Mouse (Mus musculus) bone marrow macrophage, adult 2 months (primary cell): ENCODE results near the gene Fam219a. TPM values are rescaled to one million over a fixed set of nuclear protein-coding genes. Genes with fewer than 3 reads are reported as not detected.

Experiments
- H3K27ac ChIP-seq: 2 replicates; pipeline ENCODE4 v1.5.1; 2012; ENCODE audit warnings: low read depth, low read length; ENCODE audit not compliant: insufficient read depth
- H3K4me1 ChIP-seq: 2 replicates; pipeline ENCODE4 v1.6.1; 2012; ENCODE audit warnings: low read length; ENCODE audit not compliant: control insufficient read depth, insufficient read depth
- H3K4me3 ChIP-seq: 2 replicates; pipeline ENCODE4 v1.5.1; 2012; ENCODE audit warnings: mild to moderate bottlenecking, low read length, moderate library complexity; ENCODE audit not compliant: insufficient read depth
- CTCF ChIP-seq: IDR thresholded peaks from 2 replicates; pipeline ENCODE4 v1.5.1; 2012; ENCODE audit warnings: low read depth, mild to moderate bottlenecking, low read length, moderate library complexity
- POLR2A ChIP-seq: IDR thresholded peaks from 2 replicates; pipeline ENCODE4 v1.6.1; 2012; ENCODE audit warnings: mild to moderate bottlenecking, low read depth, low read length, borderline replicate concordance
- polyA plus RNA-seq: library from polyadenylated mRNA; stranded (reverse); fragments of >200 nt; gene quantifications from 2 replicates; pipeline ENCODE4 v1.2.4, GENCODE M21; 2012; ENCODE audit not compliant: missing spikeins, insufficient read depth, insufficient read length

The Fam219a gene
- polyA plus RNA-seq, 1 experiment, result 35.2 TPM

DNA sequence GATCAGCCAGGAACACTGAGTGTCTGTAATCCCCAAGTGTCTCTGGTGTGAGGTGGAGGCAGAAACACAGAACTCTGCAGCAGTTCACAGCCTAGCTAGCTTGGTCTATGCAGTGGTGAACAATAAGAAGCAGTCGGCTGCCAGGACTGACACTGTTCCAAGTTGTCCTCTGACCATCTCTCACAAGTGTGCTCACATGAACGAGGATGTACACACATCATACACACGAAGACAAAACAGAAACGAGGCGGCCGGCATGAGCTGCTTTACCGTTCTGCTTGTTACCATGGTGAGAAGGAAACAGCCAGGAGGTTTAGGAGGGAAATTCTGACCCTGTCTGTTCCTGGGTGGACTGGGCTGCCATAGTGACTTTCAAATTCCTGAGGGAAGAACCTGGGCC, 42.8 kb downstream of the Fam219a start:
- no peak for TF ChIP-seq CTCF
- TF ChIP-seq POLR2A, result no peak
- no peak overlapping the region for H3K27ac ChIP-seq
- H3K4me3 ChIP-seq, result no peak overlapping the region
- peaks cover 32% of the 10 kb centered on the region for H3K4me1 ChIP-seq

DNA sequence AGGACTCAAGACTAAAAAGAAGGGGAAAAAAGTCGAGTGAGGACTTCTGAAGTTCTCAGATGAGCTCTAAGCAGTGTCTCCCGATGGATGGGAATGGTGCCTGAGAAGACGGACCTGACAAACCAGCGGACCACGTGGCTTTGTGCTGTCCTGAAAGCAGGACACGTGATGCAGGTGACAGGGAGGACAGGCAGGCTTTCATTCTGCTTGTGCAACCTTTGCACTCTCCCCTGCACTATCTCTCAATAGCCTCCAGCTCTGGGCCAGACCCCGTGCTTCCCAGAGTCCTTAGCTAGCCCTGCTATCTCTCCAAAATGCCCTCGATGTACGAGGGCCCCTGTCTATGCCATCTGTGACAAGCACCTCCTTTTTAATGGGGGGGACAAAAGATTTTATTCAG, 44.5 kb downstream of the Fam219a start:
- Histone ChIP-seq H3K27ac (no peak overlapping the region), H3K4me1 (peaks cover 16% of the 10 kb centered on the region), H3K4me3 (no peak overlapping the region)
- TF ChIP-seq POLR2A (no peak), CTCF (no peak)

DNA sequence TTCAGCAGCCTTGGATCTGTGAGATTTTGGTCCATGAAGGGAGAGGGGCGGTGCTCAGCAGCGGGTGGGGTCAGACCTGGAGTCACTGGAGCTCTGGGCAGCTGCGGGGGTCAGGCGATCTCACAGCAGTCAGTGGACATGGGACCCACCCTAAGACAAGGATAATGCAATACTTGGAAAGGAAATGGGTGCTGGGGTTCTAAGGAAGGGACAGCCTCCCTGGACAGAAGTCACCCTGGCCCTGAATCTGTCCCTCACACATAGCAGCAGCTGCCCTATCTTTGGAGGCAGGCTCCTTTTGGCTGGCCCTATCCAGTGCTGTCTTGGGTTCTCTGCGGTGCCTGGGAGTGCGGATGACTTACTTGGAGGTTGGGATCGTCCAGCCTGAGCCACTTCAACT, 45.5 kb downstream of the Fam219a start:
- H3K4me1 ChIP-seq, result peaks cover 8% of the 10 kb centered on the region
- H3K4me3 ChIP-seq, result no peak overlapping the region
- TF ChIP-seq POLR2A (no peak), CTCF (no peak)
- no peak overlapping the region for H3K27ac ChIP-seq

DNA sequence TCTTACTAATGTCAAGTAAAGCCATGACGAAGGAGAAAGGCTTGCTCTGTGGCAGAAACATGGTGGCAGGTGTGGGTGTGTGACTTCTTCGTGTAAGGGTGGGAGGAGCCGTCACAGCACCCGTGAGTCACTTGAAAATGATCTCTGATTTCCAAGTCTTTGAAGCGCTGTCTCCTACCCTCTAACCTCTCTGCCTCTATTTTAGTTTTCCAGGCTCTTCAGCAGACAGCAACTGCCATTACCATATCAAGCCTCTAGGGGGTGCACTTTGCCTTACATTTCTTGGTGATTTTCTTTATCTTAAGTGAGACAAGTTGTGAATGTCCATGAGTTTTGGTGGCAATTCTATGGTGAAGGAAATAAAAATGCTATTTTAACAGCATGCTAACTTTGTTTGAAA, 46.5 kb downstream of the Fam219a start:
- no peak overlapping the region for H3K4me3 ChIP-seq
- no peak for TF ChIP-seq POLR2A
- TF ChIP-seq CTCF, result 0 out of 2 replicates have a peak, but pooled peaks have one; percentile 29
- no peaks in the 10 kb centered on the region for H3K4me1 ChIP-seq
- no peak overlapping the region for H3K27ac ChIP-seq

DNA sequence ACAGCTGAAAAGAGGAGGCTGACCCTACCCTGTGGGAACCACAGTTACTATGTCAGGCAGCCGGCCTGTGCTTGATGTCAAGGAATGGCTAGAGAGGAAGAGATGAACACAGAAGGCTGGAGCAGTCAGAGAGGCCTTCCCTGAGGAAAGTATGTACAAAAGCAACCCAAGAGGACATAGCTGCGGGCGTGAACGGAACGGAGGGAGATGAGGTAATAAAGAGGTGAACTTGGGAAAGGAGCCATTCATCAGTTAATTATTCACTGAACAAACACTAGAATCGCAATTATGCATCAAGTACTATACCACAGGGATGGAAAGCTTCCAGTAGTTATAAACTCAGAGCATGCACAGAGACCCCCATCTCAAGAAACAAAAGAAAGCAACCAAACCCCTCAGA, 47.2 kb downstream of the Fam219a start:
- Histone ChIP-seq H3K4me1 (no peaks in the 10 kb centered on the region), H3K4me3 (no peak overlapping the region), H3K27ac (no peak overlapping the region)
- TF ChIP-seq POLR2A (no peak), CTCF (no peak)

DNA sequence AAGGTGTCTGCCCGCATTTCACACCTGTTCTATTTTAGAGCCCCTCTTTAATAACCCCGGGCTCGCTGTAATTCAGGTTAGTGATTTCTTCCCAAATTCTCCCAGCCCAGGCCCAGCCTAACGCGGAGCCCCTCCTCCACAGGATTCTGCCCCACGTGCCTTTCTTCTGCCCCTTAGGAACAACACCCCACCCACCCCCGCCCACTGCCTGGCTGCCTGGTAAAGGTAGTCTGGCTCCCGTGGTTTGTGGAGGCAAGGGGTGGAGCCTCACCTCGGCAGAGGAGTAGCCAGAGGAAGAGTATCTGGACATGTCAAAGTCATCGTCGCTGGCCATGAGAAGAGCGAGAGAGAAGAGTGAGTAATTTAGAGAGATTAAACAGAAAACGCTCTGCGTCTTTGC, 48.7 kb downstream of the Fam219a start:
- TF ChIP-seq CTCF (no peak), POLR2A (no peak)
- Histone ChIP-seq H3K4me1 (no peaks in the 10 kb centered on the region), H3K27ac (no peak overlapping the region), H3K4me3 (no peak overlapping the region)

DNA sequence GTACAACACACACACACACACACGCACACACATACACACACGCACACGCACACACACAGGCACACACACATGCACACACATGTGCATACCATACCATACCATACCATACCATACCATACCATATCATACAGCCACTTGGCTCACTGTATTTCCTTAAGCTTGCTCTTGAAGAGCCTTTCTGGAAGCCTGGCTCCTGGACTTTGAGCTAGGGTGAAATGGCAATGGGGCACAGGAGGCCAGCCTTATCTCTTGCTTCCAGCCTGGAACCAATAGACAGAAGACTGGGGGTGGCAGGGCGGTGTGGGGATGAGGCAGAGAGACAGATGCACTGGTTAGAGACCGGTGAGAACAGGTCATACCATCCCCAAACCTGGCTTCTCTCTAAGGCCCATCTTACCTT, 50.1 kb downstream of the Fam219a start:
- TF ChIP-seq POLR2A, result no peak
- TF ChIP-seq CTCF, result no peak
- Histone ChIP-seq H3K4me3 (no peak overlapping the region), H3K27ac (no peak overlapping the region), H3K4me1 (no peaks in the 10 kb centered on the region)

DNA sequence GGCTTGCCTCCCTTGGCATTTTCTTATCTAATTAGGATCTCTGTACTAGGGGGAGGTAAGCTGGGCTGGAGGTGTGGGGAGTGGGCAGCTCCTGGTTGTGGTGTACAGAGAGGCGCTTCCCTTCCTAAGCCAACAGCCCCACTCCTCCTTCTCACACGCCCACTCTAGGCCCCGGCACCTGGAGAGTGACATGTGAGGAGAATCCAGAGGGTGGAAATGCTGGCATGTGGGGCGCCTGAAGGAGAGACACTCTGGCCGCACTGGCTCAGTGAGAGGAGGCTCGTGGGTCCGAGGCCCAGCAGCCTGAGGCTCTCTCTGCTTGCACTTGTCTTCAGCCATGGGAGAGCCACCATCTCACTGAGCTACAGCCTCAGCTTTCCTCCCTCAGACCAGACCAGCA, 51.0 kb downstream of the Fam219a start:
- Histone ChIP-seq H3K4me1 (no peaks in the 10 kb centered on the region), H3K27ac (no peak overlapping the region), H3K4me3 (no peak overlapping the region)
- TF ChIP-seq CTCF, result no peak
- no peak for TF ChIP-seq POLR2A

DNA sequence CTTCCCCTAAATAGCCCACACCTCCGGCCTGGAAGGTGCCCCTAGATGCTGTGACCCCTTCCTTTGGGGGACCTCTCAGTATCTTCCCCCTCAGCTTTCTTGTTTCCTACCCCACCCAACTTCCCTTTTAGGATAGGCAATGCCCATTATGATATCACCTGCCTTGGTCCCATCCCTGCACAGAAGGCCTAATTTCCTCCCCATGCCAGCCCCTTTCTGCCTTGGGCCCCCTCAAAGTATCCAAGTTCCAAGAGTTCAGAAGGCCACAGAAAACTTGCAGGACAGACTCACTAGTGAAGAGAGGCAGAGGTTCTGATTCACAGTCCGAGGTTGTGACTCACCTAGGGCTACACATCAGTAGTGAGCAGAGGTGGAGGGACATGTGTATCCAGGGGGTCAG, 52.1 kb downstream of the Fam219a start, which contains the start of gene 1110017D15Rik:
TSS of gene 1110017D15Rik (minus strand) at position 101 of the 400 bp plus-strand sequence.
- no peak for TF ChIP-seq POLR2A
- no peak for TF ChIP-seq CTCF

DNA sequence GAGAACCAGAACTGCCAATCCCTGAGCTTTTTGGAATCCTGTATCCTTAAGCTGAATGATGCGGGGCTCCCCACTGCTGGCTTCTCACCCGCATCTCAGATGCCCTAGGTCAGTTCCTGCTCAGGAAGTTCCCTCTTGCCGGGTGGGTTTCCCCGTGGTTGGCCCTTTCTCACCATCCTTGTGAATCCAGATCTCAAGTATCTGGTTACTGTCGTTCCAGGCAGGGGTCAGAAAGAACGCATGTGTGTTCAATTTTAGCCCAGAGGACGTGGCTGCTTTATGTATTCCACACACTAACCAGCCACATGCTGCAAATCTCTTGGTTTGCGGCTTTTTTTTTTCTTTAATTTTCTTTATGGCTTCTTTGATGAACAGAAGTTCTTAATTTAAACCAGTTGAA, 55.6 kb downstream of the Fam219a start:
- Histone ChIP-seq H3K4me3 (no peak overlapping the region), H3K27ac (no peak overlapping the region), H3K4me1 (no peaks in the 10 kb centered on the region)
- no peak for TF ChIP-seq POLR2A
- no peak for TF ChIP-seq CTCF

More for the DNA sequence above, 52.1 kb downstream of the Fam219a start, which contains the start of gene 1110017D15Rik:
- H3K27ac ChIP-seq, result no peak within 1 kb of the TSS
- no peak within 1 kb of the TSS for H3K4me3 ChIP-seq
- no peaks in the 10 kb centered on the region for H3K4me1 ChIP-seq

DNA sequence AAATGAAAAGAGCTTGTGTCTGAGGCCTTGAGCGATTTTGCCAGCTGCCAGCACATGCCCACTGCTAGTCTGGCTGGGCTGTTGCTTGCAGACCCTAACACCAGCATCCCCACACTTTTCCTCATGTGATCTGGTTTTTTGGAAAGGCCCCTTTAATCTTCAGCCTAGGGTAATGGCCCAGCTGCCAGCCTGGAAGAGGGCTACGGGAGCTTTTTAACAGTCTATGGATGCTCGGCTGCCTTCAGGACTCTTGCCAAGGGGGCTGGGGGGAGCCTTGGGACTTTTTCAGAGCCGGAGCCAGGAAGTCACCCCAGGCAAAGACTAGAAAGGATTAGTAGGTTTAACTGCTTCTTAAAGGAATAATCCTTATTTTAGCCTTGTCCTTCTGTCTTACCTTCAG, 56.0 kb downstream of the Fam219a start:
- no peak for TF ChIP-seq CTCF
- no peak for TF ChIP-seq POLR2A
- Histone ChIP-seq H3K4me1 (no peaks in the 10 kb centered on the region), H3K27ac (no peak overlapping the region), H3K4me3 (no peak overlapping the region)

DNA sequence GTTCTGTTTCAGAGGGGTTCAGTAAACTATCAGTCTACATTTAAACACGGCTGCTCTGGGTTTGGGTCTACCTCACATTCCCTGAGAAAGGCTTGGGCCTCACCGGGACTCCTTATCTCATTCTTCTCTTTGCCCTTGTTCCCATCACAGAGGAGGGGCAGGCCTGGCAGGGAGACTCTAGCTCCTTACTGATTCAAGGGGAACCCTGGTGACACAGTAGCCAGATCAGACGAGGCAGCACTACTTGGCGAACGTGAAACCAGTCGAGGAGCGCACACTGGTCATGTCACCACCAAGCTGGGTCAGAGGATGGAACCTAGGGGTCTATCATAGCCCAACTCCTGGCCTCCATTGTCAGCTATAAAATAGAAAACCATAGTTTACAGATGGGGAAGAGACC, 61.3 kb downstream of the Fam219a start:
- no peak overlapping the region for H3K4me3 ChIP-seq
- TF ChIP-seq POLR2A, result no peak
- TF ChIP-seq CTCF, result no peak
- no peak overlapping the region for H3K27ac ChIP-seq
- H3K4me1 ChIP-seq, result no peaks in the 10 kb centered on the region
